Mouse (Mus musculus) heart, adult 2 months (tissue): Measurements from ENCODE around the gene Trim58. TPM values are rescaled to one million over a fixed set of nuclear protein-coding genes. Genes with fewer than 3 reads are reported as not detected.

Experiments
- DNase-seq, 2 experiments: peaks; one replicate each; pipeline ENCODE4 v3.0.0; 2021
- H3K27ac ChIP-seq: fragments of 200-600 bp; 2 replicates; pipeline ENCODE4 v1.8.1; 2022
- H3K27me3 ChIP-seq: fragments of 200-500 bp; 2 replicates; pipeline ENCODE4 v1.6.1; 2012; ENCODE audit warnings: mild to moderate bottlenecking, low read length, inconsistent platforms, mixed read lengths; ENCODE audit not compliant: control insufficient read depth, insufficient read depth
- H3K36me3 ChIP-seq: fragments of 200-500 bp; 2 replicates; pipeline ENCODE4 v1.6.1; 2012; ENCODE audit warnings: low read length, inconsistent platforms; ENCODE audit not compliant: control insufficient read depth, insufficient read depth
- H3K4me1 ChIP-seq: fragments of 200-500 bp; 2 replicates; pipeline ENCODE4 v1.6.1; 2011; ENCODE audit warnings: low read length; ENCODE audit not compliant: control insufficient read depth, insufficient read depth
- H3K4me3 ChIP-seq: fragments of 200-600 bp; 2 replicates; pipeline ENCODE4 v1.8.1; 2022
- H3K79me2 ChIP-seq: fragments of 200-500 bp; replicated peaks from 2 replicates; pipeline ENCODE4 v1.6.1; 2012; ENCODE audit warnings: mild to moderate bottlenecking, inconsistent platforms, low read length, moderate library complexity, mixed read lengths; ENCODE audit not compliant: control insufficient read depth, insufficient read depth
- H3K9ac ChIP-seq: fragments of 200-500 bp; 2 replicates; pipeline ENCODE4 v1.6.1; 2012; ENCODE audit warnings: low read depth, mild to moderate bottlenecking, control low read depth, inconsistent platforms, low read length, mixed read lengths
- CTCF ChIP-seq: fragments of 200-600 bp; IDR thresholded peaks from 2 replicates; pipeline ENCODE4 v1.8.1; 2022; ENCODE audit warnings: antibody characterized with exemption, mild to moderate bottlenecking, moderate library complexity
- EP300 ChIP-seq: fragments of 200-500 bp; IDR thresholded peaks from 2 replicates; pipeline ENCODE4 v1.6.1; 2011; ENCODE audit warnings: low read depth, low read length, control low read depth; ENCODE audit not compliant: insufficient read depth
- POLR2A ChIP-seq: fragments of 200-500 bp; IDR thresholded peaks from 2 replicates; pipeline ENCODE4 v1.6.1; 2011; ENCODE audit warnings: mild to moderate bottlenecking, low read depth, low read length, control low read depth; ENCODE audit not compliant: insufficient read depth
- WGBS: fragments of 180-500 bp; shearing (Covaris S2); methylation state at CpG from one replicate; pipeline ENCODE4 v1.1.7; 2018; 5-methylcytosine and 5-hydroxymethylcytosine counted together
- intact Hi-C: fragments of 180-260 bp; cut with DNase I; formaldehyde crosslinking; loops from one replicate; pipeline ENCODE4 v1.15.1; 2025
- polyA plus RNA-seq: library from polyadenylated mRNA; depleted of rRNA; stranded (reverse); fragments of >200 nt; gene quantifications from 2 replicates; pipeline ENCODE4 v1.2.3, GENCODE M21; 2012
- total RNA-seq, 2 experiments: library from RNA; stranded (reverse); gene quantifications; 2 replicates each; pipeline ENCODE4 v1.2.3; 2021

Trim58 gene
- total and polyA plus RNA-seq, 3 experiments: 0.06 to 0.20 TPM; not detected in 1

GRCm38 (mm10) chr11:58638176-58638701 lies 2.0 kb upstream of the Trim58 start:
- intact Hi-C loops: loop anchor here (5.0 to 10.0 kb wide), 2 partner anchors 143 to 336 kb away; partner anchors contain the start of gene Olfr332
- peak; percentile 24 to 32 for DNase-seq
- Histone ChIP-seq H3K27ac (no peak overlapping the region), H3K9ac (no peak overlapping the region), H3K4me3 (no peak overlapping the region), H3K4me1 (no peaks in the 10 kb centered on the region), H3K36me3 (no peaks in the 10 kb centered on the region), H3K27me3 (peaks cover 3% of the 10 kb centered on the region), H3K79me2 (no peaks in the 10 kb centered on the region)
- TF ChIP-seq POLR2A (no peak), CTCF (no peak), EP300 (no peak)
- 44% methylated on average over 7 of the region's 7 CpGs for WGBS

- H3K4me1 ChIP-seq: no peaks in the 10 kb centered on the region
- no peak overlapping the region for H3K27ac ChIP-seq
- intact Hi-C loops: no loop called here
- peaks cover 3% of the 10 kb centered on the region for H3K27me3 ChIP-seq
- no peak for DNase-seq
- H3K4me3 ChIP-seq: no peak overlapping the region
- WGBS: 38% methylated on average over 13 of the region's 14 CpGs
- no peak for TF ChIP-seq EP300
- TF ChIP-seq CTCF: no peak
- no peak for TF ChIP-seq POLR2A
- H3K79me2 ChIP-seq: no peaks in the 10 kb centered on the region
- H3K9ac ChIP-seq: no peak overlapping the region
- H3K36me3 ChIP-seq: no peaks in the 10 kb centered on the region
Measured at GRCm38 (mm10) chr11:58641057-58641456, 792 bp downstream of the Trim58 start.

GRCm38 (mm10) chr11:58641638-58642358 lies 1.5 kb downstream of the Trim58 start:
- H3K27ac ChIP-seq: no peak overlapping the region
- intact Hi-C loops: no loop called here

GRCm38 (mm10) chr11:58643350-58643749 lies 3.1 kb downstream of the Trim58 start:
- Histone ChIP-seq H3K27me3 (peaks cover 3% of the 10 kb centered on the region), H3K9ac (no peak overlapping the region), H3K4me3 (no peak overlapping the region), H3K4me1 (no peaks in the 10 kb centered on the region), H3K27ac (no peak overlapping the region), H3K36me3 (no peaks in the 10 kb centered on the region), H3K79me2 (no peaks in the 10 kb centered on the region)
- intact Hi-C loops: no loop called here
- DNase-seq: peak in 1 of 2 experiments; percentile 30
- WGBS: 29% methylated on average over 6 of the region's 6 CpGs
- TF ChIP-seq POLR2A (no peak), CTCF (peak; percentile 72)

More at GRCm38 (mm10) chr11:58641638-58642358, 1.5 kb downstream of the Trim58 start:
- H3K36me3 ChIP-seq: no peaks in the 10 kb centered on the region
- H3K4me3 ChIP-seq: no peak overlapping the region
- DNase-seq: no peak
- H3K4me1 ChIP-seq: no peaks in the 10 kb centered on the region
- no peaks in the 10 kb centered on the region for H3K79me2 ChIP-seq
- WGBS: 81% methylated on average over 13 of the region's 13 CpGs
- H3K9ac ChIP-seq: no peak overlapping the region
- TF ChIP-seq EP300: no peak
- no peak for TF ChIP-seq POLR2A
- TF ChIP-seq CTCF: no peak
- peaks cover 3% of the 10 kb centered on the region for H3K27me3 ChIP-seq

GRCm38 (mm10) chr11:58655151-58655550 lies 14.9 kb downstream of the Trim58 start:
- intact Hi-C loops: no loop called here
- Histone ChIP-seq H3K4me3 (no peak overlapping the region), H3K4me1 (no peaks in the 10 kb centered on the region), H3K79me2 (no peaks in the 10 kb centered on the region), H3K27me3 (no peaks in the 10 kb centered on the region), H3K36me3 (no peaks in the 10 kb centered on the region), H3K27ac (no peak overlapping the region), H3K9ac (no peak overlapping the region)
- 86% methylated on average over 3 of the region's 3 CpGs for WGBS
- no peak for DNase-seq
- TF ChIP-seq CTCF (no peak), POLR2A (no peak), EP300 (no peak)

- no peak within 1 kb of the TSS for H3K4me3 ChIP-seq
- no peak within 1 kb of the TSS for H3K27ac ChIP-seq
- 89% methylated on average over 4 of the region's 4 CpGs for WGBS
- no peak for TF ChIP-seq CTCF
- no peak for TF ChIP-seq EP300
- no peak for TF ChIP-seq POLR2A
- no peaks in the 10 kb centered on the region for H3K27me3 ChIP-seq
- H3K36me3 ChIP-seq: no peaks in the 10 kb centered on the region
- H3K79me2 ChIP-seq: no peaks in the 10 kb centered on the region
- DNase-seq: no peak
- H3K4me1 ChIP-seq: no peaks in the 10 kb centered on the region
- H3K9ac ChIP-seq: no peak within 1 kb of the TSS
- intact Hi-C loops: no loop called here
Measured at GRCm38 (mm10) chr11:58658596-58658995, 18.3 kb downstream of the Trim58 start, which contains the start of gene Olfr322. Olfr322 (plus strand) TSS chr11:58658782.
